Mouse (Mus musculus) thymus, adult 18-20 months (tissue): ENCODE measurements around the gene Nrl.

ENCODE experiments used
- DNase-seq, 2 experiments: peaks; one replicate each; pipeline ENCODE4 v3.0.0; 2022; ENCODE audit warnings: mixed read lengths in 2 of 2

Gene Nrl

DNA sequence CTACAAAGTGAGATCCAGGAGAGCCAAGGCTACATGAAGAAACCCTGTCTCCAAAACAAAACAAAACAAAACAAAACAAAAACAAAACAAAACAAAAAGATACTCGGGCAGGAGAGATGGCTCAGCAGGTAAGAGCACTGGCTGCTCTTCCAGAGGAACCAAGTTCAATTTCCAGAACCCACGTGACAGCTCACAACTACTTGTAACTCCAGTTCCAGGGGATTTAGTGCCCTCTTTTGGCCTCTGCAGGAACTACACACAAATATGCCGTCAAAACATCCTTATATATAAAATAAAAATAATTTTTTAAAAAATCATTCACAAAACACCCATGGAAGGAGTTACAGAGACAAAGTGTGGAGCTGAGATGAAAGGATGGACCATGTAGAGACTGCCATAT lies 3.2 kb upstream of the Nrl start:
- DNase-seq = no peak

DNA sequence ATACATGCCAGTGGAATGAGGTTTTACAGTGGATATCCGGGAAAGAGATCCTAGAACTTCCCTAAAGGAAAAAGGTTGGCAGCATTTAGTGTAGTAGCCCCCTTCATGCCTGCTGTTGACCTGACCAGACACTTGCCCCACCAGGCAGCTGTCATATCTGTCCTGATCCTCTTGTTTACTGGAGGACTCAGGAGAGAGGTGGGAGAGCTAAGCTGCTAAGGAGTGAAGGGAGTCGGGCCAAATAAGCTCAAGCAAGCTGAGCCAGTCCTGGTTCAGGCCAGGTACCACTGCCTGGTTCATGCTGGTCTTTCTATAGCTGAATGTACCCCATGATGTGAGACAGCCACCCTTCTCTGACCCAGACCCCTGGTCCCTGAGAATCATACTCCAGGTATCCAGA lies 1.9 kb upstream of the Nrl start:
- no peak for DNase-seq

DNA sequence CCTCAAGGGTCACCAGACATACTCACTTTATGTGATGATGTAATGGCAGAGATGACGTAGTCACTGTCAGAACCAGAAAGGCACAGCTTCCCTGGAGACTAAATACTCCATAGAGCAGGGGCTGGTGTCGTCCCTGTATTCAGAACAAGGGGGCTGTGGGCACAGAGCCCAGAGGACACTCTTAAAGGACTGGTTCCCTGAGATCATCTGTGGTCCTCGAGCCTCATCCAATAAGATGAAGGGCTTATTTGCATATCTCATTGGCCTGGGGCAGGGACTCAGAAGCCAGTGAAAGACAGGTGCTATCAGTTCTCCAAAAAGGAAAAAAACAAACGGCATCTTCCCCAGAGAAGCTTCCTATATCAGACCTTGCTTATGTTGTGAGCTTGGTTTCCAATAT lies 719 bp downstream of the Nrl start:
- DNase-seq = no peak

DNA sequence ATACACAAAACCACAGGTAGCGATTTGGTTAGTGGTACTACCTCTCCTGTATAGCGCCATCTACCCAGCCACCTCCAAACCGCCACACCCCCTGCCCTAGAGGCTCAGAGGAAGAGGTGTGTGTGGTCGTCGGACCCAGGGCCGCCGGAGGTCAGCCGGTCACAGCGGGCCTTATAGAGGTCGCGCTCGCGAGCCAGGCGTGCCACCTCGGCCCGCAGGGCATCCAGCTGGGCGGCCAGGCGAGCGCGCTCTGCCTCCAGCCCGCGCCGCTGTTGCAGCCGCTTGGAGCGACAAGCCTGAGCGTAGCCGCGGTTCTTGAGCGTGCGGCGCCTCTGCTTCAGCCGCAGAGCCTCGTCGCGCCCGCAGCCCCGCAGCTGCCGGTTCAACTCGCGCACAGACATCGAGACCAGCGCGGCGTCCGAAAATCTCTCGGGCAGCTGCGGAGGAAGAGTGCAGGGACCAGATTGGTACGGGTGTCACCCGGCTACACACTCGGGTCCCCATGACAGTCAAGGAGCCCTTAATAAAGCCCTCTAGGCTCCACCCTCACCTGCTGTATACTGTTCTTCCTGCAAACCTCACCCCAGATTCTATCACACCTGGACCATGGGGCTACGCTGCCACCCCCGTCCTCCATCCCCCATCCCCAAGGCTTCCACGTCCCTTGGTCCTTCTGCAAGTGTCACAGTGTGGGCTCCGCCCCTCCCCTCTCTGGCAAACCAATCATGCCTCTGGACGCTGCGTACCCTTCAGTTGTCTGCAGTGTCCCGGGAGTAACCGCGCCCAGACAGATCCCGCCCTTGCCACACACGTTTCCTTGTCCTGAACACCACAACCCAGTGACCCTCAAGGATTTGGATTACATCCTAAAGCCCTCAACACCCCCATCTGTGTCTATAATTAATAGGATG lies 4.1 kb downstream of the Nrl start:
- no peak for DNase-seq

- DNase-seq = no peak
Measured at GRCm38 (mm10) chr14:55519604-55520003, 5.2 kb downstream of the Nrl start.

DNA sequence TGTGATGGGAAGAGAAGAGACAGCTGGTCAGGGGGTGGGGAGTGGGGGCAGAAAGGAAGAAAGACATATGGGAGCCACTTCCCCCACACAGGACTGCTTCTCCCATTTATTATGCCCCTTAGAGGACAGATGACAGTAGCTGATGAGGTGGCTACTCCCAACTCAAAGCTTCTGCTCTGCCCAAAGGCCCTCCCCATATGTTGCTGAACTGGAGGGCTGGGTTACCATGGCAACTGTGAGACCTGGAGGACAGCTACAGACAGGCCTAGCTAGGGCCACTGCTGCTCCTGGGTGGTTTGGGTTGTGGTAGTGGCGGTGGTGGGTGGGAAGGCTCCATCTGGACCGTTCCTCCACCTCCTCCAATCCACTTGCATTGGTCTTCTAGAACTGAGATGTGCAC lies 5.9 kb downstream of the Nrl start:
- no peak for DNase-seq

DNA sequence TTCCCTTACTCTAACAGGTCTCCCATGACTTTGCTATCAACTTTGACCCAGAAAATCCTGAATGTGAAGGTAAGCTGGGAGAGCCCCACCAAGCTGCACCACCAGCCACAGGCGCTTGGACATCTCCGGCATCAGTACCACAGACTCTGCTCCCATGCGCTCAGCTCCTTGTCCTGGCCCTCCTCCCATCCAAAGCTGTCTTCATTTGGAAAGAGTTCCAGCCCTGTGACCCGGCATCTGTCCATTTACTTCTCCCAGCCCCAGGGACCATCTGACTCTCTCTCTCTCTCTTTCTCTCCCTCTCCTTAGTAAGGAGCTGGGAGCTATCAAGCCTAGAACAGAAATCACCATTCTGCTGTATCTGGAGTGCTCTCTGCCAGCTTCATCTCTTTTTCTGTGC lies 8.9 kb downstream of the Nrl start:
- no peak for DNase-seq

GRCm38 (mm10) chr14:55513927-55514326 lies 10.9 kb downstream of the Nrl start:
- no peak for DNase-seq

DNA sequence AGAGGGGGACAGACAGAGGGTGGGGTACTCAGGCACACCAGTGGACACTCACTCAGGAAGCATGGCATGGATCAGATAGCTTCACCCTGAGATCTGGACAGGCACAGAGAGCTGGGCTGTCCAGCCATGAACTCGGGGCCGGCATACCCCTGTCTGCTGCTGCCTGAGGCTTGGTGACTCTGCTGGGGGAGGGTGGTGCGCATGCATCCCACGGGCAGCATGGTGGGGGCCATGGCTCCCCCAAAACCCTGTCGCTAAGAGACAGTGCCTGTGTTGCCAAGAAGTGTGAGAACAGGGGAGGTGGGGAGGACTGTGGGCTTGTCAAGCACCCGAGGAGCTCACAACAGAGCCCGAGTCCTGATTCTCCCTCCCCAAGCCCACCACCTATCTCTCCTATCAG lies 13.7 kb downstream of the Nrl start:
- DNase-seq = no peak

GRCm38 (mm10) chr14:55510125-55510731 lies 14.6 kb downstream of the Nrl start, which contains the start of gene Cpne6:
TSS of gene Cpne6 (plus strand) at chr14:55510445.
- DNase-seq = no peak

DNA sequence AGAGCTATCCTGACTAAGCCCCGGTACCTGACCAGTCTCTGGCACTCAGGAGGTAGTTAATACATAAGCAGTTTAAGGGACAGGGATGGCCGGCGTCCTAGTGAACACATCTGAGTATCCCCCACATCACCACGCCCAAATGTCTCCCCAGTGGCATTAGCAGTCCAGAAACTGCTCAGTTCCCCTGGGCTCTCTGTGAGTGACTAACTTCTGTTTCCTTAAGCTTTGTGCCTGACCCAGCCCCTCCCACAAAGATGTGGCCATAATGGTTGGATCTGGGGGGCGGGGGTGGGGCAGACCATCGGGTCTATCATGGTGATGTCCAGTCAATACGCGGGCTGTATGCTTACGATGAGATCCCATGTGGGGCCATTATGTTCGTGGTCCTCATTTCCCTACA lies 15.2 kb downstream of the Nrl start:
- no peak for DNase-seq

DNA sequence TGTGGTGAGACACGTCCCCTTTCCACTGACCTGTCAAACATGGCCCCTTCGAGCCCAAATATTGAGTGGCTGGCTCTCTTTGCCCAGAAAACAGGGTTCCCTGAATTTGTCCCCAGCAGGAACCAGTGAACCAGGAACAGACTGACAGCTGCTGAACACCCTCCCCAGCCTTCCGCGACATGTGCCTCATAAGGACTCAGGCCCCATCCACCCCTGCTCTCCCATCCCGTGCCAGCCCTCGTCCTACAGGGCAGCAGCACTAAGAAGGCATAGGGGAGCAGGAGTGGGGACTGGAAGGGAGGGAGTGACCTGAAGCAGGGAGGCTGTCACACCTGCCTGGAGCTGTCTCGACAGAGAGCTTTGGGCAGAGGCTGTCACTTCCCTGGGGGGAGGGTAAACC lies 17.0 kb downstream of the Nrl start:
- no peak for DNase-seq

DNA sequence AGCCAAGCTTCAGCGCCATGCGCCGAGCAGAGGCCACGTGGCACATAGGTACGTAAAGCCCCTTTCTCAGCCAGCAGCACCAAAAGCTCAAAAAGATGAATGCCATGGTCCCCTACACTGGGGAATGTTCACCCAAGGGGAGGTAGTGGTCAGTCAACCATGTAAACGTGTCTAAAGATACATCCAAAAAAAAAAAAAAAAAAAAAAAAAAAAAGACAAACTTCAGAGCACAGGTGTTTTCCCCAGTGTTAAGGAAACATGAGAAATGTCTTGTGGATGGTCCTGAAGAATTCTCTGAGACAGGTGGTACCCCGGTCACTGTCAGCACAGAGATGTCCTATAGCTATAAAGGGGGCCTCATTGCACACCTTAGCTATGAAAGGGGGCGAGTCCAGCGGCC lies 19.2 kb downstream of the Nrl start:
- DNase-seq = no peak

DNA sequence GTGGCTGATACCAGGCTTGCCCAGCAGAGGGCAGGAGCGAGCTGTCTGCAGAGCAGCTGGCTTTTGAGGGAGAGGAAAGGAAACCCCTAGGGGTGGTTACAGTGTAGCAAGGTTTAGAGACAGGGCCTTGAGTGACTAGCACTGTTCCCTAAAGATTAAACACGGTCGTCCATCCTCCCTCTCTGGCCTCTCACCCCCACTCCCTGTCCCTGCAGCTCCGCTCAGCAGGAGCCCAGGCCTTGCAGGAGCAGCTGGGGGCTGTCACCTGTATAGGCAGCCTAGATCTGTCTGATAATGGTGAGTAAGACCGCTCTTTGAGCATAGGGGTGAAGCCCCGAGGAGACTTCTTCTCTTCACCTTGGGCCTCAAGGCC lies 27.3 kb downstream of the Nrl start:
- peak; percentile 60 to 66 for DNase-seq

DNA sequence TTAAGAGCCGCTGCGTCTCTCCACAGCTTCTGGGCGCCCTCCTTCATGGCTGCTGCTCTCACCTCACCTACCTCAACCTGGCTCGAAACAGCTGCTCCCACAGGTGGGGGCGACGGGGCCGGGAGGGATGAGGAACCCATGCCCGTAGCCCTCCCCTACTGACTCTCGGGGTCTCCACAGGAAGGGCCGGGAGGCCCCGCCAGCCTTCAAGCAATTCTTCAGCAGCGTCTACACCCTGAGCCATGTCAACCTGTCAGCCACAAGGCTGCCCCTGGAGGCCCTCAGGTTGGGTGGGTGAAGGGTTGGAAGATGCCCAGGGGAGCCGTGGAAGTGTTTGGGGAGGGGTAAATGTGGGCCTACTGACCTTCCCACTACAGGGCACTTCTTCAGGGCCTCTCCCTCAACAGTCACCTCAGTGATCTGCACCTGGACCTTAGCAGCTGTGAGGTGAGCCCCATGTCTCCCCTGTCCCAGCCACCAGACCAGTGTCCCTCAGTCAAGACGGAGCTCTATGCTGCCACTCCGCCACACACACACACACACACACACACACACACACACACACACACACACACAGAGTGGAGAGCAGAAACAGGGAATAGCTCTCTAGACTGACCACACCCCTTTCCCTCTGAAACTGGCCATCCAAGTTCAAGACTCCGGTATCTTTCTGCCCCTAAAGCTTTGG lies 27.9 kb downstream of the Nrl start:
- no peak for DNase-seq

GRCm38 (mm10) chr14:55495509-55496240 lies 29.1 kb downstream of the Nrl start:
- DNase-seq = no peak

DNA sequence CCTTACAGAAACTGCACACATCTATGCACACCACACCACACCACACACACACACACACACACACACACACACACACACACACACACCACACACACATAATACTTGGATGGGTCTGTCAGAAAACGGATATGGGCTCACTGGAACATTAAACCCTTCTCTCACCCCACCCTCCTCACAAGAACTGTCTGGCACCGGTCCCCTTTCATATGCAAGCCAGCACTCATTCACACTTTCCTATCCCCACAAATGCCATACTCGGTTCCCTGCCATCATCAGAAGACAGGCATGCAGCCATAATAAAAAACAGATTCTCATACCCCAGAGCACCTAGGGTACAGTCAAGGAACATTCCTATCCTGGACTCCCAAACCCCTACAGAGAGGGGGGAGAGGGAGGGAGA lies 32.7 kb downstream of the Nrl start:
- no peak for DNase-seq

- DNase-seq = peak in 1 of 2 experiments; percentile 26
Measured at GRCm38 (mm10) chr14:55491291-55491833, 33.4 kb downstream of the Nrl start.

DNA sequence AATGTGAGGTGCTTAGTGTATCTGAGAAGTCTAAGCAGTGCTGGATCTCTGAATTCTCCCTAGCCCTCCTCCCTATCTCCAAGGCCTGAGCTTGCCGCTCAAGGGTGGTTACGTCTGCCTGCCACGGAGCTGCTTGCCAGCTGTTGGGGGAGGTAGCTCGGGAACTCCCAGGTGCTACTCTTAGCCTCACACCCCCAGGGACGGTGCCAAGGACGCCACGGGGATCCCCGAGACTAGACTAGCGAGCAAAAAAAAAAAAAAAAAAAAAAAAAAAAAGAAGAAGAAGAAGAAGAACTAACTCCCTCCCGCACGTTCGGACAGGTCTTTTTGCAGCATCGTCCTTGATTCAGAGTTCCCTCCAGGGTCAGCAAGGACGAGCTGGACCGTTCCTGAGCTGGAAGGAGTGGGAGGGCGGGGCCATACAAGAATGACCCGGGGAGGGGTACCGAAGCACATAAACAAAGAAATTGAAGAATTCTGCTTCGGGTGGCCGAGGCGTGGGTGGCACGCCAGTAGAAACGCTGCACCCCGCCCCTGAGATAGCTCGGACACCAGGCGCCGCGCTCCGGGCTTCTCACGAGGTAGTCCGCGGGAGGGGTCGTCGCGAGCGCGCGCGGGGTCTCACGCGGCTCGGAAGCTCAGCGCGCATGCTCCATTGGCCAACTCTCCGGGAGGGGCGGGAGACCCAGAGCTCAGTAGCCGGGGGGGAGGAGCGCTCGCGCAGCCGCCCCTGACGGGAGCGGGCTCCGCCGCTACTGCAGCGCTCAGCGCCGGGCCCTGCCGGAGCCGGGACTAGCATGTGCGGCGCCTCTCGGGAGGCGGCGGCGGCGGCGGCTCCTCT lies 34.2 kb downstream of the Nrl start, which contains the start of gene Carmil3:
TSS of gene Carmil3 (plus strand) at position 291 of the 841 bp plus-strand sequence.
- peak; percentile 59 to 66 for DNase-seq

DNA sequence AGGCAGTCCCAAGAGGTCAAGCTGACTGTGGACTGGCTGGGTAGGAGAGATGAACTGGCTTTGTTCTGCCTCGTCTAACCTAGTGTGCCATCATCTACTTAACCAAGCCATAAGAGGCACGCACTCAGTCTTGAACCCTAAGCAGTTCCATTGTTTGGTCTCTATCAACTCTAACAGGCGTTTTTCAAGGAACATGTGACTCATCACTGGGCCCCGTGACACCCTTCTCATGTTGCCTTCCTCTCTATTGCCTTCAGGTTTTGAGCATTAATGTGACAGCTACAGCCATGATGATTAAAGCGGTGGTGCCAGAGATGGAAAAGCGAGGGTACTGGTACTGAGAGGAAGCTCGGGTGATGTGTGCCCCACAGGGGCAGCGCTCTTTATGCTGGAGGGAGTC lies 37.9 kb downstream of the Nrl start:
- no peak for DNase-seq

- no peak for DNase-seq
Measured at GRCm38 (mm10) chr14:55484430-55485085, 40.2 kb downstream of the Nrl start.
